Mouse (Mus musculus) small intestine, adult 2 months (tissue): ENCODE data around the gene Syce2.

Experiments
- CTCF ChIP-seq: fragments of 200-500 bp; IDR thresholded peaks from 2 replicates; pipeline ENCODE4 v1.5.1; 2012; ENCODE audit warnings: low read depth, mild to moderate bottlenecking, control low read depth, inconsistent platforms, low read length, moderate library complexity, mixed read lengths; ENCODE audit not compliant: insufficient replicate concordance, insufficient read length; ENCODE audit errors: extremely low read depth
- POLR2A ChIP-seq: fragments of 200-500 bp; IDR thresholded peaks from 2 replicates; pipeline ENCODE4 v1.6.1; 2012; ENCODE audit warnings: low read depth, mild to moderate bottlenecking, control low read depth, inconsistent platforms, low read length, moderate library complexity

GRCm38 (mm10) chr8:84822723-84823122 is 49.2 kb upstream of the Syce2 start, which contains the start of gene Dand5:
- TF ChIP-seq CTCF: no peak
- TF ChIP-seq POLR2A: no peak
